Mouse (Mus musculus) left cerebral cortex, adult 9 months (tissue): ENCODE measurements around the gene Acvr1b.

Experiments
- DNase-seq, 2 experiments: peaks; one replicate each; pipeline ENCODE4 v3.0.0; 2022; ENCODE audit warnings: low spot score in 2 of 2

Acvr1b gene

DNA sequence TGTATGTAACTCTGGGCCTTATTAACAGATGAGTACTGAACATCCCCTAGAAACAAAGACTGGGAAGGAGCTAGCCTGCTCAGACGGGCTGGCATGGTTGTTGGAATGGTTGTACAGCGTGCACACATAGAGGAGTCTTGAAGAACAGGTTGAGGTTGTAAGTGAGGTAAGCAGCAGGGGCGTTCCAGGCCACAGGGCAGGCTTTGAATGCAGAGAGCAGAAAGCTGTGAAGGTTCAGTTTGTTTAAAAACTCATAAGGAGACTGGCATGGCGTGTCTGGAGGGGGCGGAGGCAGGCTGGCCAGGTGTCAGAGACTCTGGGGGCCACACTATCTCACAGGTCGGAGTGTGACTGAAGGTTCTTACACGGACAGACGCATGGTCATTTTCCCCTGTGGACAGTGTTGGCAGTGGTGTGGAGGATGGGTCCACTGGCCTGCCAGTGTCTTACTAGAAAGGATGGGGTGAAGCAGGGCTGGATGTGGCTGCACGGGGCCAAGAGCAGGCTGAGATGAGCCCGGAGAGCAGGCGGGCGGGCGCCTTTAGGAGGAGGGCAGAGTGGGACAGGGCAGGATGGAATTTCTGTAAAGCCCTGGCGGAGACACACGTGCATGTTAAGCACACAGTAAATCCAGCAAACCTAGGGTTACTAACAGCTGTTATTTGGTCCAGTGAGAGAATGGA is 23.8 kb downstream of the Acvr1b start:
- DNase-seq = no peak

DNA sequence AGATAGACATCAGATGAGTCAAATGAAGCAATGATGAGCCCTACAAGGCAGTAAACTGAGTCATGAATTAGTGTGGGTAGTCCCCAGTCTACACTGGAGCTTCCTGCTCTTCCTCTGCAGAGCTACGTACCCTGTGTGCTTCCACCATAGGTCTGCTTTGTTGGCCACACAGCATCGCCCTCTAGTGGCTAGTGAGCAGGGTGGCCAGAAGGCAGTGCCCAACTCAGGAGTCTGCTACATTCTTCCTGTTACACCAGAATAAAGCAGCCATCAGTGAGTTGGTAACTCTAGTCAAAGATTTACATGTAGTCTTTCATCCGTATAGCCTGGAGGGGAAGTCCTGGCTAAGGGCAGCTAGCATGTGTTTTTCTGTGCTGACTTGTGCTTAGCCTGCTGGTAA is 24.4 kb downstream of the Acvr1b start:
- peak in 1 of 2 experiments; percentile 69 for DNase-seq

DNA sequence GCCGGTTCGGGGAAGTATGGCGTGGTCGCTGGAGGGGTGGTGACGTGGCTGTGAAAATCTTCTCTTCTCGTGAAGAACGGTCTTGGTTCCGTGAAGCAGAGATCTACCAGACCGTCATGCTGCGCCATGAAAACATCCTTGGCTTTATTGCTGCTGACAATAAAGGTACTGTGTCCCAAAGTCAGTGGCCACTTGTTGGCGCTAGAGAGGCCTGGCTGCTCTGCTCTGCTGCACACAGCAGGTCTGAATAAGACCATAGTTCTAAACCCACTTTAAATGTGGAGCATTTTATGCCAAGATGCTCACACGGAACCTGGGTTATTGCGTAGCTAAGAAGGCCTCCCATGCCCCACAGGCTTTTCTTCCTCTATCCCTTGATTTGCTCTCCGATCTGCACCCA is 25.0 kb downstream of the Acvr1b start:
- DNase-seq = no peak

DNA sequence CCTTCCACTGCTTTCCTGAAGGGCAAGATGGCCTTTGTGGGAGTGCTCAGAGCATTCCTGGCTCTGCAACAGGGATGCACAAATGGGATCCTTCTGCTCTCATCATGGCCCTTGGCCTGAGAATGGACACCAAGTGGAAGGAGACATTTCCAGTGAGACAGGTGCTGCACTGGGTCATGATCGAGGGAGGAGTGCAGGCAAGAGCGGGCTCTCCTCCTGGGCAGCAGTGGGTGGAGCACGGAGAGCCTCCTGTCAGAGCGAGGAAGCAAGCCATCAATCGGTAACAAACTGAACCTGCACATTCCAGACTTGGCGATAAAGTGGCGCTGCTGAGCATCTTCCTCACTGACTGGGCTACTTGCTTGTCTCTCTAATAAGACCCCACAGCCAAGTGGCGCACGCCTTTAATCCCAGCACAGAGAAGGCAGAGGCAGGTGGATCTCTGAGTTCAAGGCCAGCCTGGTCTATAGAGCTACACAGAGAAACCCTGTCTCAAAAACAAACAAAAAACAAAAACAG is 27.0 kb downstream of the Acvr1b start:
- no peak for DNase-seq

GRCm38 (mm10) chr15:101201414-101201813 is 27.5 kb downstream of the Acvr1b start:
- no peak for DNase-seq

- no peak for DNase-seq
Measured at GRCm38 (mm10) chr15:101203673-101204072, 29.8 kb downstream of the Acvr1b start.

- no peak for DNase-seq
Measured at GRCm38 (mm10) chr15:101204781-101205180, 30.9 kb downstream of the Acvr1b start.

DNA sequence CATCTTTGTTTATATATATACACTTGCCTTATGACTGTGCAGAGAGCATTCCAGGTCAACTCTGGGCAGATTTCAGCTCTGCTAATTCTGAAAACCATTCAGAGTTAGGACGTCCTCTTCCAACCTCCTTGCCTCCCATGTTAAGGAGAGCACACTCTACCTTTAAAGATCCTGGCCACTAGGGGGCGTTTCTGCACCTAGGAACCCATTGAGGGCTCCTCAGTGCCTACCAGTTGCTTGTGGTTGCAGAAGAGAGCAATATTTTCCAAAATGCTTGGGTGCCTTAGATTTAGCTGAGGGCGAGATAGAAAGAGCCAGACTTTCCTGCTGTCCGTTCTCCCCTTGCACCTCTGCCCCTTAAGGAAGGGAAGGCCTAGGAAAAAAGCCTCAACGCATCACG is 36.4 kb downstream of the Acvr1b start:
- peak in 1 of 2 experiments; percentile 65 for DNase-seq

DNA sequence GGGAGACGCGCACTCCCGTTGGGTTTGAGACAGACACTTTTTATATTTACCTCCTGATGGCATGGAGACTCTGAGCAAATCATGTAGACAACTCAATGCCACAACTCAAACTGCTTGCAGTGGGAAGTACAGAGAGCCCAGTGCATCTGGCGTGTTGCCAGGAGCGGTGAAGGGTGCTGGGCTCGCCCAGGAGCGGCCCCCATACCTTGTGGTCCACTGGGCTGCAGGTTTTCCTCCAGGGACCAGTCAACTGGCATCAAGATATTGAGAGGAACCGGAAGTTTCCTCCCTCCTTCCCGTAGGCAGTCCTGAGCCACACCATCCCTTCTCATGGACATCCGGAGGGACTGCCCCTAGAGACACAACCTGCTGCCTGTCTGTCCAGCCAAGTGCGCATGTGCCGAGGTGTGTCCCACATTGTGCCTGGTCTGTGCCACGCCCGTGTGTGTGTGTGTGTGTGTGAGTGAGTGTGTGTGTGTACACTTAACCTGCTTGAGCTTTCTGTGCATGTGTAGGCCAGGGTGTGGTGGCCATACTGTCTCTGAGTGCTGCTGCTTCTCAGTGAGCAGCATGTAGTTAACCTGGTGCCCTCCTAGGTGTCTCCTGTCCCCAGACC is 37.2 kb downstream of the Acvr1b start:
- DNase-seq = no peak

- DNase-seq = no peak
Measured at GRCm38 (mm10) chr15:101212435-101212834, 38.6 kb downstream of the Acvr1b start.

GRCm38 (mm10) chr15:101215136-101215535 is 41.3 kb downstream of the Acvr1b start:
- no peak for DNase-seq

DNA sequence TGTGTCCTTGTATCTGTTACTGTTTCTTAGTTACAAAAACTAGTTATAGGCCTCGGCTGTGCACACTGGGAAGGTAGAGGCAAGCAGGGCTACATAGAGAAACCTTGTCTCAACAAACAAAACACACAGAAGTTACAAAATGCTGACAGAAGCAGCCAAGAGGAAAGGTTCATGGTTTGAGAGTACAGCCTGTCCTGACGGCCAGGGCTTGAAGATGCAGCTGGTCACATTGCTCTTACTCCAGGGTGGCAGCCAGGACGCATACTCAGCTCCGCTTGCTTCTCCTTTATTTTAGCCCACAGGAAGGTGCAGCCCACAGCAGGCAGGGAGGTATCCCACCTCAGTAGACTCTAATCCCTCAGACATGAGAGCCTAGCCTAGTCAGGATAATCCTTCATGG is 42.2 kb downstream of the Acvr1b start:
- no peak for DNase-seq

GRCm38 (mm10) chr15:101220905-101221297 is 47.0 kb downstream of the Acvr1b start:
- DNase-seq = no peak

- DNase-seq = peak; percentile 73 to 95
Measured at GRCm38 (mm10) chr15:101221298-101222104, 47.6 kb downstream of the Acvr1b start.

GRCm38 (mm10) chr15:101222897-101223482 is 49.1 kb downstream of the Acvr1b start:
- DNase-seq = peak in 1 of 2 experiments; percentile 64

- DNase-seq = no peak
Measured at GRCm38 (mm10) chr15:101223596-101223995, 49.7 kb downstream of the Acvr1b start.

GRCm38 (mm10) chr15:101224006-101224906 is 50.4 kb downstream of the Acvr1b start, which contains the start of gene Grasp:
Gene Grasp (plus strand): TSS chr15:101224188.
- DNase-seq = peak; percentile 74 to 89

- no peak for DNase-seq
Measured at GRCm38 (mm10) chr15:101224977-101225376, 51.1 kb downstream of the Acvr1b start.

- no peak for DNase-seq
Measured at GRCm38 (mm10) chr15:101227971-101228370, 54.1 kb downstream of the Acvr1b start.

DNA sequence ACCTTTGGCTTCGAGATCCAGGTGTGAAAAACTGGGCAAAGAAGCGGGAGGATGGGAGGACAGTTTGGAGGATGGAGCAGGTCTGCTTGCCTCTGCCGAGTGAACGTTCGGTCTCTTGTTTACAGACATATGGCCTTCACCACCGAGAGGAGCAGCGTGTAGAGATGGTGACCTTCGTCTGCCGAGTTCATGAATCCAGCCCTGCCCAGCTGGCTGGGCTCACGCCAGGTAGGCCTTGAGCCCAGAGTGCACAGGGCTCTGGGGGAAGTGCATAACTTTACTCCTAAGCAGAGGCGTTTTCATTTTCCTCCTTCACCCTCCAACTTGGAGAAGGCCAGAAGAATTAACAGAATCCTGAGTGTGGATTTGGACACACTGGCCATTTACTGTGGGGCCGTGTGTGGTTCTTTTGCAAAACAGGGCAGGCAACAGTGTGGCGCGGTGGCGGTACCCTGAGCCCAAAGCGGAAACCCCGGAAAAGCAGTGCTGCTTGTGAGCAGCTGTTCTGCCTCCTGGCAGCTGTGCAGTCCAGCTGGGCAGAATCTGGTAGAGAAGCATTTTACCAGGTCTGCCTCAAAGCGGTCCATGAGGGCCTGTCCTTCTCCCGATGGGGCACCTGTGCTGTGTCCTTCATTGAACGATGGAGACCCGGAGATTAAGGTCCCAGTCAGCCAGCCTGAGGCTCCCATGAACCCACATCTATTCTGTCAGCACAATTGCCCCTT is 55.2 kb downstream of the Acvr1b start:
- no peak for DNase-seq
